Mouse (Mus musculus) NIH3T3 (cell line): Measurements from ENCODE around the gene Fam189a1.

Source experiments
- DNase-seq: peaks from one replicate; pipeline ENCODE4 v3.0.0-alpha.2; 2012; ENCODE audit warnings: low read depth

Fam189a1 gene

DNA sequence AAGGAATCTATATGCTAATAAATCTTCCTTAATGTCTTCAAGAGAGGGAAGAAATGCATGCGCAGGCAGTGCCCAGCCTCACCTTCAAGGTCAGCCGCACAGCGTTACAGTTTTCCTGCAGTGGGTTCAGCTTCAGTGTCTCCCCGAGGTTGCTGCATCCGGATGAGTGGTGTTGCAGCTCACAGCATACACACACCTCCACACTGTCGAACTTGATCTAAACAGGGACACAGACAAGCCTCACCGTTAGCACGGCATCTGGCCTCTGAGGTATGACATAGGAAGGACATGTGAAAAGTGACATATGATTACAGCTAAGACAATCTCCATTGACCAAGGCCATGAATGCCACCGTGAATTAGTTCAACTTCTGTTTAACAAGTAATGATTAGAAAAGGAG lies 336.7 kb downstream of the Fam189a1 start:
- no peak for DNase-seq

DNA sequence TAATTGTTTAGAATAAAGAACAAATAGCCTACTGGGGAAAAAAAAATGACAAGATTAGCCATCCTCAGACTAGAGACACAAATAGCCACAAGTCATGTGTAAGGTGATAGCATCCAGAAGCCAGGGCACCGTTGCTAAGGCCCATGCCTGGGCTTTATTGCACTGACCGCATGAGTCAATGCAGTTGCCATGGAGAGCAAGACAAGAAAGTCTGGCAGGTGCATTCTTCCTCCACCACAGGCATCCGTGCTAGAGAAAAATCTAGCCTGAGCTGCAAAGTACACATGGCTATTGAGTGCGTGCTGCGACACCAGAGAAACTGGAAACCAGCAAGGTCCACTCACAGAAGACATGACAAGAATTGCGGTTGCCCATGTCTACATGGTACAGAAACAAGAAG lies 347.5 kb downstream of the Fam189a1 start:
- DNase-seq: no peak

GRCm38 (mm10) chr7:64805100-64805499 lies 351.3 kb downstream of the Fam189a1 start:
- no peak for DNase-seq

DNA sequence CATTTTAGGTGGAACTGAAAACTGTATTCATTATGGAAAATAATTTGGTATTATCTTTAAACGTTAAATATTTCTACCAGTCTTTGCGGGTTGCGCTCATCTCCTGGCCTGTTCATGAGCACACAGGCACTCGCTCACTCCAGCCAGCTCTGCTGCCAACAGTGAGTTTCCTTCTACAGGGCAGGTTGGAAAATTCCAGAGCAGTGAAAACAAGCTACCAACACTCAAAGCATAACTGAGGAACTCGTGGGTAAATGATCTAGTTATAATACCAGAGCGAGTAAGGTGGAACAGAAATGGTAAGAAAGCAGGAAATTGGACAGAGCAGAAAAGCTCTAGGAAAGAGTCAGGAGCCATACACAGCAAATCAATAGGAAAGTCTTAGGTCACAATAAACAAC lies 360.8 kb downstream of the Fam189a1 start:
- DNase-seq: no peak

GRCm38 (mm10) chr7:64792031-64792430 lies 364.3 kb downstream of the Fam189a1 start:
- no peak for DNase-seq

DNA sequence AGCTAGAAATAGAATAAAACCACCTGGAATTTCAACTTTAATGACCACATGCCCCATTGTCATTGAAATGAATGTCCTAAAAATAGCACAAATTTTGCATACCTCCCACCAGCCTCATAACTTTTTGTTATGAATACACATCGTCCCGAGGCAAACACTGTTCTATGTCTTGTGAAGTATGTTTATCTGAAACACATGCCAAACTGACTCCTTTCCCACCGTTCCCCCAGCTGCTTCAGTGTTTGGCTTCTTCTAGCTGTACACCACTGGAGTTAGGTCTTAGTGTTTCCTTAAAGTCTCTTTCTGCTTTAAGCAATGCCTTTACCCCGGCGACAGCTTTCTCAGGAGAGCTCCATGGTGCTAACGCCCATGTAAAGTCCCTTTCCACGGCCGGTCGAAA lies 365.2 kb downstream of the Fam189a1 start:
- DNase-seq: no peak

DNA sequence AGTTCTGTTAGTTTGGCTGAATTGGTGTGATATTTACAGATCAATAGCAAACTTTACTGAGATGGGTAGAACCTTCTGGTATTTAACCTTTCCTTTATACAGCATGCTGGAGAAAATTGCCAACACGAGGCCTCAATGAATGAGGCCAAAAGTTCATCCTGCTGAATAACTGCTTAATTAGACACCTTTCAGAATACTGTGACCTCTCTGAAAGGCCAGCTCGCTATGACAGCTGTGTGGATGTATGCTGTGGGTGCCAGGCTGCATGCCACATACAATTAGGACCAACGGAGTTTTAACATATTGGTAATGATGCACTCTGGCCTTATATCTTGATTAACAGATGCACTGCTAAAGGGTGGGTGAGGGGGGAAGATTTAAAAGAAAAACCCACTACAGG lies 371.3 kb downstream of the Fam189a1 start:
- no peak for DNase-seq

DNA sequence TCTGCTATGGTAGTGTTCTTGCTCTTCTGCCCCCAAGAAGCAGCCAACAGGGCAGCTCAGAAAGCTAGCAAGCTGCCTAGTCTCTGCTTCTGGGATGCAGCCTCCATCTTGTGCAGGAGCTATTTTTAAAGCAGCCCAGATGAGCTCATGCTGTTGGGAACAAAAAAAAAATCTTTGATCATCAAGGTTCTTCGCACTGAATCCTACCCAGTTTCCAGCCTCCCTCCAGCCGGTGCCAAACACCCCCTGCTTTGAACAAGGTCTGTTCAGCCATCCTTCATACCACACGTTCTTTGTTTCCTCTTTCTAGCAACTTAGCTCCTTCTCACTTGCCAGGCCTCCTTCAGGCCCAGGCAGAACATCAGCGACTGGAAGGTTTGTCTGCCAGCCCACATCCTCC lies 376.9 kb downstream of the Fam189a1 start:
- DNase-seq: no peak

GRCm38 (mm10) chr7:64776708-64777489 lies 379.5 kb downstream of the Fam189a1 start:
- DNase-seq: no peak

DNA sequence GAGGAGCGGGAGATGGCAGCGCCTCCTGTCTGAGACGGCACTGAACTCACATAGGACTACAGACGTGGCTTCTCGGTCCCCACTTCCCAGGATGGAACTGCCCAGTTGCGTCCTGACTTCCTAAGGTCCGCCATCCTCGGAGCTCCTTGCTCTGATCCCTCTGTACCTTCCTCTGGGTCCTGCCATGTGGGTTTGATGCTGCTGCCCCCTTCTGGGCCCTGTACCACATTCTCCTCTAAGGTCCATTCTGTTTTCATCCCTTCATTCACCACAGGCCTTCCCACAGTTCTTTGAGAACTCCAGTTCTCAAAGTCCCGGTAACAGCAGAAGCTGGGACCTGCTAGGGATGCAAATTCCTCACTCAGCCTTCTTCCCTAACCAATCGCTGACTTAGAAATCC lies 382.9 kb downstream of the Fam189a1 start:
- DNase-seq: peak; percentile 3

GRCm38 (mm10) chr7:64770779-64771390 lies 385.5 kb downstream of the Fam189a1 start:
- peak; percentile 37 for DNase-seq

- DNase-seq: no peak
Measured at GRCm38 (mm10) chr7:64769768-64770167, 386.6 kb downstream of the Fam189a1 start.

GRCm38 (mm10) chr7:64765595-64765994 lies 390.8 kb downstream of the Fam189a1 start:
- DNase-seq: no peak

DNA sequence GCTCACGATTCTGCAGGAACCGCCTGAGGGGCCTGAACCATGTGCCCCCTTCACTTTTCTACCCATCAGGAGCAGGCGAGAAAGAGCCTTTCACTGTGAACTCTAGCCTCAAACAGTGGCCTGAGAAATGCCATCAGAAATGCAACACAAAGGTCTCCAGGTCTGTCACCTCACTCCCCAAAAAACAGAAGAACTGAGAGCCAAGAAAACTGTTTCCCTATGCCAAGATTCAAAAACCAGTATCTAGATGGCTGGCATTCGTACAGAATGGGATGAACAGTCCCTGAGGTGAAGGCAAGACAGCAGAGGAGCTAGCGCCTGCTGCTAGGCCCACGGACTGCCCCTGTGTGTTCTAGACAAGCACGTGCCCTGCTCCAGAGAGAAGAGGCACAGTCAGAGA lies 401.2 kb downstream of the Fam189a1 start:
- no peak for DNase-seq

DNA sequence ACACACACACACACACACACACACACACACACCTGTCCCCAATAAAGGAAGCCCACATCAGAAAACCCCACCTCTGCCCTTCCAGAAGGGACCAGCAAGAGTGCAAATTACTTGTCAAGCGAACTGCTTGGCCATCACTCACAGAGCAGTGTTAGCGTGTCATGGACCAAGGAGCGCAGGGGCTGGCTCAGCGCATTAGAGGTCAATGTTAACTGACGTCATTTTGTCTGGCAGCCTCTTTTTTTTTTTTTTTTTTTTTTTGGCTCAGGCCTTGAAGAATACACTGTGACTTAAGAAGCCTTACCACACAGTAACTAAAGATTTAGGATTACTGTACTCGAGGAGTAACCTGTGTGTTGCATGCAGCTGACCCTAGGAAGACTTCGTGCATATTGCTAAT lies 402.2 kb downstream of the Fam189a1 start:
- no peak for DNase-seq

- no peak for DNase-seq
Measured at GRCm38 (mm10) chr7:64753678-64754077, 402.7 kb downstream of the Fam189a1 start.

DNA sequence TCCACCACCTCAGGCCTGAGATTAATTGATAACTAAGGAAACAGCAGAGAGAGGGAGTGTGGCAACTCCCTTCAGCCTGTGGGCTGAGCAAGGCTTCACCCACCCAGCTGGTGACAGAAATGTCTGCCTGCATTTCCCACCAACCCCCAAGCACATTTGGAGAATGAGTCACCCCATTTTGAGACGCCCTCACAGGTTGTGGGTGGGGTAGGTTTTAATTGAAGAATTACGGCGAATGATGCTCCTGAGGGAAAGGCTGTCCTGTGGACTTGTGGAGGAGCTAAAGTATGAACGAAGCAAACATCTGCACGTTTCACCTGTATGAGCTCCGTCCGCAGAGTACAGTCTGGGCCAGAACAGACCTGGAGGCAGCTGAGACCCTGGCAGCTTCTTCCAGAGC lies 404.2 kb downstream of the Fam189a1 start:
- no peak for DNase-seq

DNA sequence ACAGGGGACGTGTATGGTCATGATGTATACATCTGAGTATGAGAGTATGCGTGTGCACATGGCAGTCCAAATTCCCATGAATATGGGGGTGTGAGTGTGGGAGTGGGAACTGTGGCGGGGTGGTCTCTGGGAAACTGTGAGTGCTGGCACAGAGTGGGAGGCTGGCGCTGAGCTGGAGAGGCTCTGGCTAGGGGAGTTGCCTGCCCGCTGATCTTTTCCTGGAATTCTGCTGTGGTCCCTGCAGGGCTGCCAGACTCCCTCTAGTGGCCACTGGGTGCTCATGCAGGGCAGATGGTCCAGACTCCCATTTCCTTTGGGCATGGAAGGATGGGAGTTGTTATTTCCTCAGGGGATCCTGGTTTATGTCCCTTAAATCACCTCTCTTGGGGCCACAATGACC lies 404.9 kb downstream of the Fam189a1 start:
- peak; percentile 78 for DNase-seq

DNA sequence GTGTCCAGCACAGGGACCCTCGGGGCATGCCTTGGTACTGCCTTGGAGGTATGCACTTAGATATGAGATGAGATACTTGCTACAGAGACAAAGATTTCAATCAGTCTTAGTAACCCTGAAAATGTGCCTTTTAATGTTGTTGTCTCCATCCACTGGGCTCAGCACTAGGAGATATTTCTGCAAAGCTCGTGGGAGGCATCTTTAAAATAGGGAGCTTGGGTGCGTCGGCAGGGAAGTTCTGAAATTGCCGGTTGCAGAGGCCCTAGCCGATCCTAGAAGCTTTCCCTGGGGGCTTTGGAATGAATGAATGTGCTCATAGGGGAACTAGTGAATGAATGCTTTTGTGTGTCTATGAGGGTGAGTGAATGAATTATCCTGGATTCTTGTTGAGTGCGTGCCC lies 412.8 kb downstream of the Fam189a1 start:
- no peak for DNase-seq

DNA sequence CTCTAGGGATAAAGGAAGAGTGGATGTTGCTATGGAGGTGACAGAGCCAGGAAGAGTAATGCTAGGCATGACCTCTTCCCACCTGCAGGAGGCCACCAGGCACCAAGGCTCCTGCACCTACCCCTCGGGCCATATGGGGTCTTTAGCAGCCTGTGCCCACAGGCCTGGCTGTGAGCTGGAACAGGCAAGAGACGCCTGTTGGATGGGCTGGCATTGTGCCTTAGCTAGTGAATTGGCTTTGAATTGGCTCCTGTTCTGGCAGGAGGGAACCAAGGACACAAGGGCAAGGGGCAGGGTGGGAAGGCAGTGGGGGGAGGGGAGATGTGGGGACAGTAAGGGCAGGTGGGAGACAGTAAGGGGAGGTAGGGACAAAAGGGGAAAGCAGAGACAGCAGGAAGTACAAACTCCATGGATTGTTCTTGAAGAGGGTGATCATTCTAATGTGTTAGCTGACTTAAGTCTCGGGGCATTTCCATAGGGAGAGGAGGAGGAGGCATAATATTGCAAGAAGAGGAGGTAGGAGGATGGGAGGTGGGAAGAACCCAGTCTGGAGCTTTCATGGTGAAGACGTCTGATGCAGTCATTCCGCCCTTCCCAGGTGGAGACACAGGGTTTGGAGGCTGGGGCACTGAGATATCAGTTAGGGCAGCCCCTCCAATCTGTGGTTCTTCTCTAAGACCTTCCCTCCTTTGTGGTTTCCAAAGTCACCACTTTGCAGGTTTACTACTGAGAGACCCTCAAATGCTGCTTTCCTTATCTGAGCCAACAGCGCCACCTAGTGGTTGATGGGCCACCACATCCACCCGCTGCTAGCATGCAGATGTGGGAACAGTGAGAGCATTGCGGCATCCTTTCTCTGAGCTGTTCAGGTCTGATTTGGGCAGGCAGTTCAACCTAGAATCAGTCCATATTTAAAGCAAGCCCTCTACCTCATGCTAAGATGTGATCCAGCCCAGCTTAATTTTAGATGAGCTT lies 414.8 kb downstream of the Fam189a1 start:
- peak; percentile 79 for DNase-seq

DNA sequence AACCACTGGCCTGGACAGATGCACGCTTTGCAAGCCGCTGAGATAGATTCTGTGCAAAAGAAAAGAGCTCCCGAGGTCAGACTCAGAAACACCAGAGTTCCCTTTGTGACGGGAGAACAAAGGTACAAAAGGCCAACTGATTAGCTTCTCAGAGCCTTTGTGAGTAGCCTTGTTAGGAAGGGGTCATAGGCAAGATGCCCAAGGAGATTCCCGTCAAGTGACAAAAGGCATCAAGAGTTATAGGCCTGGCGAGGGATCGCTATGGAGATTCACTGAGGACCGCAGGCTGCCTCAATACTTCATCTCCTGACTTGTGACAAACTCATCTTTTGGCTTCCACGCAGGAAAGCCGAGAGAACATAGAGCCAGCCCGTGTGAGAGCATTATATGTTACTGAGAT lies 417.2 kb downstream of the Fam189a1 start:
- no peak for DNase-seq

GRCm38 (mm10) chr7:64729785-64730184 lies 426.6 kb downstream of the Fam189a1 start:
- peak; percentile 48 for DNase-seq

DNA sequence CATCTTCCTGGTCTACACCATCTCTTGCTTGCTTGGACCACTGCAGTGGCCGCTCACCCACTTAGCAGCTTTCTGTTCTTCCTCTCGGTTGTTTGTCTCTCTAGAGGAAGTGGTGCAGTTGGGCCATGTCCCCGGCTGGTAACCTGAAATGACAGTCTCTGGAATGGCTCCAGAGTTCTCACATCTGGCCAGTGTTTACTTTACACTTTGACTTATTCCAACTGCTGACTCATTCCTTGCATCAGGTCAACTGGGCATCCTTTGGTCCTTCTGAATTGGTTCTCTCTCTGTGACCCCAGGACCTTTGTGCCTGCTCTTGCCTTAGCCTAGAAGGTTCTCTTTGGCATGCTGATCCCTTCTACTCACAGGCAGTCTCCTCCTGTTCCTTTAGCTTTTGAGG lies 427.6 kb downstream of the Fam189a1 start:
- no peak for DNase-seq
